Mouse (Mus musculus) liver, adult 2 months (tissue): ENCODE measurements around the gene Gm49396. TPM values are rescaled to one million over a fixed set of nuclear protein-coding genes. Genes with fewer than 3 reads are reported as not detected.

Source experiments
- DNase-seq: peaks from one replicate; pipeline ENCODE4 v3.0.0-alpha.2; 2011; ENCODE audit warnings: low read depth, low spot score; ENCODE audit errors: extremely low read depth
- H3K27ac ChIP-seq: fragments of 200-500 bp; replicated peaks from 2 replicates; pipeline ENCODE4 v1.5.1; 2012; ENCODE audit warnings: low read depth, mild to moderate bottlenecking, control low read depth, inconsistent platforms, low read length; ENCODE audit not compliant: insufficient read depth
- H3K27me3 ChIP-seq: fragments of 200-500 bp; 2 replicates; pipeline ENCODE4 v1.6.1; 2012; ENCODE audit warnings: mild to moderate bottlenecking, moderate library complexity, low read length, inconsistent platforms; ENCODE audit not compliant: control insufficient read depth, insufficient read depth
- H3K36me3 ChIP-seq: fragments of 200-500 bp; 2 replicates; pipeline ENCODE4 v1.6.1; 2012; ENCODE audit warnings: low read length, inconsistent platforms; ENCODE audit not compliant: control insufficient read depth, insufficient read depth
- H3K4me1 ChIP-seq: fragments of 200-500 bp; 2 replicates; pipeline ENCODE4 v1.6.1; 2011; ENCODE audit warnings: low read length; ENCODE audit not compliant: control insufficient read depth, insufficient read depth
- H3K4me3 ChIP-seq: fragments of 200-500 bp; 2 replicates; pipeline ENCODE4 v1.5.1; 2011; ENCODE audit warnings: low read depth, mild to moderate bottlenecking, control low read depth, low read length, moderate library complexity; ENCODE audit not compliant: insufficient read depth
- H3K79me2 ChIP-seq: fragments of 200-500 bp; 2 replicates; pipeline ENCODE4 v1.6.1; 2012; ENCODE audit warnings: inconsistent platforms, mild to moderate bottlenecking, low read length, moderate library complexity; ENCODE audit not compliant: control insufficient read depth, insufficient read depth
- H3K9ac ChIP-seq: fragments of 200-500 bp; 2 replicates; pipeline ENCODE4 v1.6.1; 2012; ENCODE audit warnings: low read depth, mild to moderate bottlenecking, control low read depth, inconsistent platforms, low read length
- CTCF ChIP-seq: fragments of 200-500 bp; IDR thresholded peaks from 2 replicates; pipeline ENCODE4 v1.5.1; 2011; ENCODE audit warnings: low read depth, low read length, control low read depth
- POLR2A ChIP-seq: fragments of 200-500 bp; IDR thresholded peaks from 2 replicates; pipeline ENCODE4 v1.6.1; 2011; ENCODE audit warnings: low read length, control low read depth; ENCODE audit not compliant: insufficient read depth; ENCODE audit errors: extremely low read depth
- WGBS: fragments of 180-500 bp; shearing (Covaris S2); methylation state at CpG from one replicate; pipeline ENCODE4 v1.1.7; 2018; 5-methylcytosine and 5-hydroxymethylcytosine counted together
- polyA plus RNA-seq: library from polyadenylated mRNA; depleted of rRNA; stranded (reverse); fragments of >200 nt; gene quantifications from 2 replicates; pipeline ENCODE4 v1.2.3, GENCODE M21; 2012; rRNA removed
- total RNA-seq: library from RNA; depleted of rRNA; stranded (reverse); fragments of >200 nt; gene quantifications from 2 replicates; pipeline ENCODE4 v1.2.3, GENCODE M21; 2014; rRNA removed

The Gm49396 gene
- total and polyA plus RNA-seq, 2 experiments: 0.91 to 1.9 TPM

DNA sequence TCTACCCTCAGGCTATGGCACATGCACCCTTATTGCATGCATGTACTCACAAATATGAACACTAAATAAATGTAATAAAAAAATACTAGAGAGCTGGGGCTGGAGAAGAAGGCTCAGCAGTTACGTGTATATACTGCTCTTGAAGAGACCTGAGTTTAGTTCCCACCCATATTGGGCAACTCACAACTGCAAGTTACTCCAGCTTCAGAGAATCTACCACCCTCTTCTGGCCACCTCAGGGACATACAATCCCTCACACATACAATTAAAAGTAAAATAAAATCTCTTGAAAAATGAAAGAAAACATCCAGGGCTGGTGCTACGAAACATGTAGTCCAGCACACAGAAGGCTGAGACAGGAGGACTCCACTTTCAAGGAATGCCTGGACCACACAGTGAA, 51.3 kb downstream of the Gm49396 start:
- TF ChIP-seq CTCF: 0 out of 2 replicates have a peak, but pooled peaks have one; percentile 10
- no peak for TF ChIP-seq POLR2A
- no peaks in the 10 kb centered on the region for H3K4me1 ChIP-seq
- no peak overlapping the region for H3K4me3 ChIP-seq
- H3K79me2 ChIP-seq: no peaks in the 10 kb centered on the region
- no peak overlapping the region for H3K9ac ChIP-seq
- no peaks in the 10 kb centered on the region for H3K27me3 ChIP-seq
- peaks cover 17% of the 10 kb centered on the region for H3K36me3 ChIP-seq
- peak; percentile 41 for DNase-seq
- 55% methylated on average over 2 of the region's 2 CpGs for WGBS
- H3K27ac ChIP-seq: no peak overlapping the region

DNA sequence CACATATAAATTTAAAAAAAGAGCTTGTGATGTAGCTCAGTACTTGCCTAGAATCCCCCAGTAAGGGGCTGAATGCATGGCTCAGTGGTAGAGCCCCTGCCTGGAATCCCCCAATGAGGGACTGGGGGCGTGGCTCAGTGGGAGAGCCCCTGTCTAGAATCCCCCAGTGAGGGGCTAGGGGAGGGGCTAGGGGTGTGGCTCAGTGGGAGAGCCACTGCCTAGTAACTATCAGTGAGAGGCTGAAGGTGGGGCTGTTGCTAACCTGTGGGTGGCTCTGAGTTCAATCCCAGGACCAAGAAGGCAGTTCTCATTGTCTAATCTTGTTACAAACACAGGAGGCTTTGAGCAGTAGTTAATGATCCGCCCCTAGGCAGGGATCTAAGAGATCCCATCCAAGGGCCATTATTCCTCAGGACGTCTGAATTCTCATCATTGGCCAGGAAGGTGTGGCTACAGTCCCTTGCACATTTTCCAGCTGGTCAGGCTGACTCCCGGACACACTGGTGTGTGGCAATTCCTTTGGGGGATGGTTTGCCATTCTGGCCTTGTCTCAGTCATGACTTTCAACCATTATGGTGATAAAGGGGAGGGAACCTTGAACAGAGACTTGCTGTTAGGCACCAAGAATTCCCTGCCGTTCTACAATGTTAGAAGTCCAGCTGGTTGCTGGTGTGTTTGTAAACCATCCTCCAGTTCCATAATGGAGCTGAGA, 52.1 kb downstream of the Gm49396 start:
- Histone ChIP-seq H3K9ac (no peak overlapping the region), H3K79me2 (no peaks in the 10 kb centered on the region), H3K4me3 (no peak overlapping the region), H3K36me3 (peaks cover 19% of the 10 kb centered on the region), H3K4me1 (no peaks in the 10 kb centered on the region), H3K27ac (no peak overlapping the region), H3K27me3 (no peaks in the 10 kb centered on the region)
- TF ChIP-seq CTCF: no peak
- TF ChIP-seq POLR2A: no peak
- peak; percentile 30 for DNase-seq
- 54% methylated on average over 5 of the region's 5 CpGs for WGBS

Other genes starting within 250 kb of the Gm49396 start
Only the 30 nearest of the 33 such genes appear.
- gene Lrfn3, start 200.6 kb upstream of the Gm49396 start, total RNA-seq: 0.74 and 1.7 TPM in 2 replicates
- 12.9 and 22.2 TPM in 2 replicates for gene Lrfn3, start 200.6 kb upstream of the Gm49396 start, polyA plus RNA-seq
- gene Tyrobp, start 149.6 kb upstream of the Gm49396 start, total RNA-seq: 46.1 and 57.6 TPM in 2 replicates
- gene Tyrobp, start 149.6 kb upstream of the Gm49396 start, polyA plus RNA-seq: 48.1 and 86.4 TPM in 2 replicates
- gene Hcst, start 143.5 kb upstream of the Gm49396 start, total RNA-seq: 1.9 and 2.1 TPM in 2 replicates
- gene Hcst, start 143.5 kb upstream of the Gm49396 start, polyA plus RNA-seq: 3.3 and 5.0 TPM in 2 replicates
- gene Nfkbid, start 141.6 kb upstream of the Gm49396 start, total RNA-seq: 0.55 and 1.0 TPM in 2 replicates
- 0.52 and 0.92 TPM in 2 replicates for gene Nfkbid, start 141.6 kb upstream of the Gm49396 start, polyA plus RNA-seq
- 0.18 and 0.74 TPM in 2 replicates for gene Aplp1, start 117.8 kb upstream of the Gm49396 start, total RNA-seq
- gene Aplp1, start 117.8 kb upstream of the Gm49396 start, polyA plus RNA-seq: 0.65 and 0.70 TPM in 2 replicates
- not detected in 2 replicates for gene Kirrel2, start 105.7 kb upstream of the Gm49396 start, total RNA-seq
- not detected in 2 replicates for gene Kirrel2, start 105.7 kb upstream of the Gm49396 start, polyA plus RNA-seq
- under 0.01 TPM in 1 of 2 replicates, not detected in the other for gene Nphs1, start 105.0 kb upstream of the Gm49396 start, total RNA-seq
- gene Nphs1, start 105.0 kb upstream of the Gm49396 start, polyA plus RNA-seq: not detected in 2 replicates
- 220 and 232 TPM in 2 replicates for gene Prodh2, start 69.7 kb upstream of the Gm49396 start, total RNA-seq
- gene Prodh2, start 69.7 kb upstream of the Gm49396 start, polyA plus RNA-seq: 416 and 432 TPM in 2 replicates
- 0.07 and 0.37 TPM in 2 replicates for gene Arhgap33, start 28.3 kb upstream of the Gm49396 start, total RNA-seq
- gene Arhgap33, start 28.3 kb upstream of the Gm49396 start, polyA plus RNA-seq: 0.72 and 1.2 TPM in 2 replicates
- gene Hspb6, start 11.2 kb upstream of the Gm49396 start, total RNA-seq: 2.2 and 2.5 TPM in 2 replicates
- 22.5 and 29.2 TPM in 2 replicates for gene Hspb6, start 11.2 kb upstream of the Gm49396 start, polyA plus RNA-seq
- gene Proser3, start 11.0 kb upstream of the Gm49396 start, total RNA-seq: 1.6 and 2.3 TPM in 2 replicates
- 3.2 and 4.5 TPM in 2 replicates for gene Proser3, start 11.0 kb upstream of the Gm49396 start, polyA plus RNA-seq
- 2.7 and 4.0 TPM in 2 replicates for gene Lin37, start 3.5 kb upstream of the Gm49396 start, total RNA-seq
- 18.8 and 22.4 TPM in 2 replicates for gene Lin37, start 3.5 kb upstream of the Gm49396 start, polyA plus RNA-seq
- gene U2af1l4, start within 50 bp of the Gm49396 start, total RNA-seq: 12.4 and 16.2 TPM in 2 replicates
- 31.3 and 34.6 TPM in 2 replicates for gene U2af1l4, start within 50 bp of the Gm49396 start, polyA plus RNA-seq
- gene Psenen, start 283 bp downstream of the Gm49396 start, total RNA-seq: 34.9 and 38.0 TPM in 2 replicates
- gene Psenen, start 283 bp downstream of the Gm49396 start, polyA plus RNA-seq: 126 and 149 TPM in 2 replicates
- gene Igflr1, start 2.1 kb downstream of the Gm49396 start, total RNA-seq: 0.55 TPM in 1 of 2 replicates, not detected in the other
- 2.3 and 4.2 TPM in 2 replicates for gene Igflr1, start 2.1 kb downstream of the Gm49396 start, polyA plus RNA-seq
- gene Kmt2b, start 25.4 kb downstream of the Gm49396 start, total RNA-seq: 3.4 and 5.0 TPM in 2 replicates
- gene Kmt2b, start 25.4 kb downstream of the Gm49396 start, polyA plus RNA-seq: 12.1 and 19.2 TPM in 2 replicates
- gene Zbtb32, start 35.6 kb downstream of the Gm49396 start, total RNA-seq: 0.18 and 0.87 TPM in 2 replicates
- gene Zbtb32, start 35.6 kb downstream of the Gm49396 start, polyA plus RNA-seq: 0.58 and 0.61 TPM in 2 replicates
- not detected in 2 replicates for gene Upk1a, start 49.5 kb downstream of the Gm49396 start, total RNA-seq
- 0.23 and 0.54 TPM in 2 replicates for gene Upk1a, start 49.5 kb downstream of the Gm49396 start, polyA plus RNA-seq
- gene Cox6b1, start 62.8 kb downstream of the Gm49396 start, total RNA-seq: 640 and 781 TPM in 2 replicates
- gene Cox6b1, start 62.8 kb downstream of the Gm49396 start, polyA plus RNA-seq: 399 and 416 TPM in 2 replicates
- gene Etv2, start 72.5 kb downstream of the Gm49396 start, total RNA-seq: 0.18 TPM in 1 of 2 replicates, not detected in the other
- gene Etv2, start 72.5 kb downstream of the Gm49396 start, polyA plus RNA-seq: not detected in 2 replicates
- gene Rbm42, start 87.0 kb downstream of the Gm49396 start, total RNA-seq: 17.1 and 20.7 TPM in 2 replicates
- 35.8 and 36.7 TPM in 2 replicates for gene Rbm42, start 87.0 kb downstream of the Gm49396 start, polyA plus RNA-seq
- gene Haus5, start 101.7 kb downstream of the Gm49396 start, total RNA-seq: 4.6 and 4.7 TPM in 2 replicates
- 3.7 and 5.3 TPM in 2 replicates for gene Haus5, start 101.7 kb downstream of the Gm49396 start, polyA plus RNA-seq
- not detected in 2 replicates for gene Pmis2, start 108.3 kb downstream of the Gm49396 start, total RNA-seq
- not detected in 2 replicates for gene Pmis2, start 108.3 kb downstream of the Gm49396 start, polyA plus RNA-seq
- gene 2200002J24Rik, start 135.6 kb downstream of the Gm49396 start, total RNA-seq: 0.34 TPM in 1 of 2 replicates, not detected in the other
- not detected in 2 replicates for gene 2200002J24Rik, start 135.6 kb downstream of the Gm49396 start, polyA plus RNA-seq
- gene Atp4a, start 148.9 kb downstream of the Gm49396 start, total RNA-seq: 2.6 and 4.4 TPM in 2 replicates
- gene Atp4a, start 148.9 kb downstream of the Gm49396 start, polyA plus RNA-seq: 1.3 and 4.2 TPM in 2 replicates
- 124 and 146 TPM in 2 replicates for gene Tmem147, start 166.2 kb downstream of the Gm49396 start, total RNA-seq
- gene Tmem147, start 166.2 kb downstream of the Gm49396 start, polyA plus RNA-seq: 248 and 335 TPM in 2 replicates
- gene Gapdhs, start 180.3 kb downstream of the Gm49396 start, total RNA-seq: not detected in 2 replicates
- gene Gapdhs, start 180.3 kb downstream of the Gm49396 start, polyA plus RNA-seq: 0.50 and 1.3 TPM in 2 replicates
- gene Sbsn, start 188.1 kb downstream of the Gm49396 start, total RNA-seq: 0.46 and 0.60 TPM in 2 replicates
- gene Sbsn, start 188.1 kb downstream of the Gm49396 start, polyA plus RNA-seq: 0.33 and 0.41 TPM in 2 replicates
- gene Dmkn, start 200.4 kb downstream of the Gm49396 start, total RNA-seq: not detected in 2 replicates
- gene Dmkn, start 200.4 kb downstream of the Gm49396 start, polyA plus RNA-seq: 0.44 TPM in 1 of 2 replicates, not detected in the other
- gene Krtdap, start 224.6 kb downstream of the Gm49396 start, total RNA-seq: not detected in 2 replicates
- not detected in 2 replicates for gene Krtdap, start 224.6 kb downstream of the Gm49396 start, polyA plus RNA-seq